25 mouse cellular contexts compared by ENCODE assay signal in genomic region chr11:97389127-97389526, GRCm38 (mm10). TPM values are rescaled to one million over a fixed set of nuclear protein-coding genes. Genes with fewer than 3 reads are reported as not detected.
DNase-seq lines count a peak whose midpoint lies in the region; ATAC-seq and TF ChIP-seq lines count a peak whose summit lies in the region.
"Had no signal": no experiment of that assay in that cellular context is flagged by ENCODE, and none has a peak within 500 bp of the region (broad histone marks: within the 10 kb centered on the region; RNA-seq: fewer than 3 reads in every experiment).

No protein-coding gene starts in this region.

- no peak for TF ChIP-seq CTCF in lung, embryonic 14.5 days (IDR thresholded peaks at IDR 0.05; ENCODE audit: low read depth)

- H3K4me2 ChIP-seq in lung, embryonic 14.5 days = no peak overlapping the region
- H3K4me2 ChIP-seq in forebrain, embryonic 13.5 days = no peak overlapping the region
- H3K4me2 ChIP-seq: heart, embryonic 12.5 days; heart, embryonic 15.5 days; hindbrain, embryonic 14.5 days had no signal

- no peak overlapping the region for H3K27ac ChIP-seq in lung, embryonic 14.5 days (ENCODE audit: low read depth)
- H3K27ac ChIP-seq in forebrain, embryonic 13.5 days = no peak overlapping the region
- H3K27ac ChIP-seq: forebrain, embryonic 10.5 days; heart, embryonic 15.5 days; hindbrain, embryonic 14.5 days; hindbrain, postnatal 0 days had no signal

- no peak overlapping the region for H3K4me3 ChIP-seq in lung, embryonic 14.5 days (ENCODE audit: low read depth, low read length)
- H3K4me3 ChIP-seq in forebrain, embryonic 13.5 days = no peak overlapping the region
- H3K4me3 ChIP-seq: forebrain, embryonic 10.5 days; heart, embryonic 12.5 days; heart, embryonic 15.5 days had no signal

- DNase-seq in lung, embryonic 14.5 days = peak; percentile 47
- DNase-seq in lung, postnatal 14 days = no peak
- peak; percentile 70 for DNase-seq in brain, adult 2 months (ENCODE audit: low read depth, low spot score)
- peak; percentile 64 for DNase-seq in lung, postnatal 10 days
- DNase-seq in cerebellum, postnatal 36 days = no peak
- DNase-seq: adrenal gland, adult 2 months; adrenal gland, postnatal 14 days; cerebellum, adult 11-12 months; cerebellum, adult 8-10 months; cerebellum, postnatal 10 days; forebrain, postnatal 0 days; gastrocnemius, postnatal 10 days; heart, adult 18-20 months; heart, postnatal 14 days; heart, postnatal 4 days had no signal

- no peak overlapping the region for H3K9ac ChIP-seq in lung, embryonic 14.5 days
- H3K9ac ChIP-seq in forebrain, embryonic 13.5 days = no peak overlapping the region
- H3K9ac ChIP-seq: forebrain, postnatal 0 days; heart, embryonic 12.5 days; heart, embryonic 15.5 days; hindbrain, embryonic 14.5 days had no signal

- peaks cover 7% of the 10 kb centered on the region; the same call in 1 of the 2 replicates for H3K4me1 ChIP-seq in lung, embryonic 14.5 days (ENCODE audit: insufficient read depth)
- peaks cover 10% of the 10 kb centered on the region; the same call in 1 of the 2 replicates for H3K4me1 ChIP-seq in forebrain, embryonic 13.5 days
- H3K4me1 ChIP-seq: forebrain, embryonic 10.5 days had no signal

- H3K27me3 ChIP-seq in lung, embryonic 14.5 days (ENCODE audit: insufficient read depth, low read length) = no peaks in the 10 kb centered on the region
- no peaks in the 10 kb centered on the region for H3K27me3 ChIP-seq in forebrain, embryonic 13.5 days
- H3K27me3 ChIP-seq: heart, embryonic 12.5 days; heart, embryonic 15.5 days had no signal

- ATAC-seq in lung, embryonic 14.5 days (ENCODE audit: insufficient read depth) = no peak
- no peak for ATAC-seq in forebrain, embryonic 13.5 days
- ATAC-seq: CD4-positive, CD25-positive, alpha-beta regulatory T cell, adult 4 months; forebrain, embryonic 14.5 days; forebrain, postnatal 0 days; hindbrain, postnatal 0 days; inflammation-experienced regulatory T-cells, adult 6 months had no signal

- H3K9me3 ChIP-seq in lung, embryonic 14.5 days (ENCODE audit: low read depth, low read length) = no peaks in the 10 kb centered on the region
- H3K9me3 ChIP-seq in forebrain, embryonic 13.5 days (replicated peaks) = 0 out of 2 replicates have a peak, but pooled peaks cover 2% of the 10 kb centered on the region
- H3K9me3 ChIP-seq: forebrain, embryonic 10.5 days; heart, embryonic 12.5 days; heart, embryonic 15.5 days had no signal

- peaks cover 63% of the 10 kb centered on the region for H3K36me3 ChIP-seq in lung, embryonic 14.5 days (ENCODE audit: insufficient read depth)
- peaks cover 78% of the 10 kb centered on the region for H3K36me3 ChIP-seq in forebrain, embryonic 13.5 days (ENCODE audit: poor library complexity, severe bottlenecking)

- 72% methylated on average over 8 of the region's 8 CpGs for WGBS in lung, embryonic 14.5 days
- WGBS in forebrain, embryonic 13.5 days = 88% methylated on average over 8 of the region's 8 CpGs

RNA-seq across cellular contexts. Expression of gene Arhgap23, which starts 26.2 kb away (rescaled TPM):
- 7.0 and 7.9 TPM in 2 replicates for polyA plus RNA-seq in lung, embryonic 14.5 days (2014; fragmentation: Nextera tagmentation; extraction: Ambion mirVana)
- polyA plus RNA-seq in forebrain, embryonic 13.5 days (2015; fragmentation: Nextera tagmentation; extraction: Ambion mirVana) = 3.6 and 4.4 TPM in 2 replicates
- polyA plus RNA-seq: CD4-positive, CD25-positive, alpha-beta regulatory T cell, adult 4 months; inflammation-experienced regulatory T-cells, adult 6 months had no signal

RNA-seq across cellular contexts. Expression of gene Socs7, which starts 26.8 kb away (rescaled TPM):
- 1.9 and 2.7 TPM in 2 replicates for polyA plus RNA-seq in lung, embryonic 14.5 days (2014; fragmentation: Nextera tagmentation; extraction: Ambion mirVana)
- 7.7 and 8.6 TPM in 2 replicates for polyA plus RNA-seq in forebrain, embryonic 13.5 days (2015; fragmentation: Nextera tagmentation; extraction: Ambion mirVana)

RNA-seq across cellular contexts. Expression of gene Gpr179, which starts 37.2 kb away (rescaled TPM):
- polyA plus RNA-seq in lung, embryonic 14.5 days (2014; fragmentation: Nextera tagmentation; extraction: Ambion mirVana) = 0.08 and 0.09 TPM in 2 replicates
- polyA plus RNA-seq in forebrain, embryonic 13.5 days (2015; fragmentation: Nextera tagmentation; extraction: Ambion mirVana) = 0.19 and 0.25 TPM in 2 replicates
- polyA plus RNA-seq: hindbrain, embryonic 11.5 days had no signal

Comparison
In these comparisons a context has a peak if more than half of its experiments do, and no peak if none do; other contexts are left out.
1. DNase-seq: peak in lung, embryonic 14.5 days (single experiment), brain, adult 2 months (single experiment) and lung, postnatal 10 days (single experiment); none in lung, postnatal 14 days (single experiment) and cerebellum, postnatal 36 days (0 of 2).